Mouse (Mus musculus): ENCODE results near the gene Stbd1. TPM values are rescaled to one million over a fixed set of nuclear protein-coding genes. Genes with fewer than 3 reads are reported as not detected.

Gene Stbd1
- polyA plus RNA-seq, 1 experiment from 2014 or later = 37.0 TPM

DNA sequence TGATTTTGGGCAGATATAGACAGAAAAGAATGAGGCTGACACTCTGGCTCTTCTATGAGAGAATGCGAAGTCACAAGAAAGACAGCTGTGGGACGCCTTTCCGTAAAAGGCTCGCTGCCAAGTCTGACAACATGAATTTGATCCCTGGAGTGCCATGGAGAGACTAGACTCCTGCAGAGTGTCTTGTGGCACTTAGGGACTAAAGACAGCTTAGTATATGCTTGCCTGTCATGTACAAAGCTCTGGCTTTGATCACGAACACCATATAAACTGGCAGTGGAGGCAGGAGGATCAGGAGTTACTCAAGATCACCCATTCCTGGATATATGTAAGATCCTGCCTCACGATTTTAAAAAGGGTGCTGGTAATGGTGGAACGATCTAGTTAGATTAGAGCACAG is 25.1 kb downstream of the Stbd1 start:
- H3K36me3 ChIP-seq (ENCODE audit: control insufficient read depth, insufficient read depth, low read length) = no peaks in the 10 kb centered on the region
- no peak overlapping the region for H3K9ac ChIP-seq (ENCODE audit: low read depth, low read length)
- H3K4me2 ChIP-seq (ENCODE audit: low read depth, low read length) = no peak overlapping the region
- no peaks in the 10 kb centered on the region for H3K4me1 ChIP-seq (ENCODE audit: control insufficient read depth, insufficient read depth, low read length)
- H3K9me3 ChIP-seq (ENCODE audit: control insufficient read depth, low read length) = no peaks in the 10 kb centered on the region
- WGBS = 57% methylated on average over 7 of the region's 7 CpGs
- no peaks in the 10 kb centered on the region for H3K27me3 ChIP-seq (replicated peaks; ENCODE audit: control insufficient read depth, insufficient read depth, low read length)
- H3K27ac ChIP-seq (ENCODE audit: low read length) = no peak overlapping the region
- no peak for ATAC-seq
- no peak overlapping the region for H3K4me3 ChIP-seq (ENCODE audit: low read length)

DNA sequence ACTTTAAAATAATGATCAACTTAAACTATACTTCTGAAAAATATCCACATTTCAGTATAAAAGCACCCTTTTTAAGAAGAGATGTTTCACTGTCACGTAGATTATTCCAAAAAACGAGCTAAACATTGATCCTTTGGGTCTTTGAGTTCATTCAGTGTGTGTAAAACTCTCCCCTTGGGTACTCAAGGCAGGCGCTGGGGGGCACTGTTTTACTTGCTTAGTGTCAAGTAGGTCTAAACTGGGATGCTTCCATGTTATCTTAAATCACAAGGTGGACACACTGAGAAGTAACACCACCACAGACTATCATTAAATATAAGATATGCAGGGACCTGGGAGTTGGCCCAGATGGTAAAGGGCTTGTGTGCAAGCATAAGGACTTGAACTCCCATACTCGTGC is 30.7 kb downstream of the Stbd1 start:
- no peak for ATAC-seq
- H3K36me3 ChIP-seq (ENCODE audit: control insufficient read depth, insufficient read depth, low read length) = no peaks in the 10 kb centered on the region
- H3K27ac ChIP-seq (ENCODE audit: low read length) = no peak overlapping the region
- H3K9me3 ChIP-seq (ENCODE audit: control insufficient read depth, low read length) = no peaks in the 10 kb centered on the region
- H3K4me3 ChIP-seq (ENCODE audit: low read length) = no peak overlapping the region
- H3K4me2 ChIP-seq (ENCODE audit: low read depth, low read length) = no peak overlapping the region
- H3K9ac ChIP-seq (ENCODE audit: low read depth, low read length) = no peak overlapping the region
- 63% methylated on average over 4 of the region's 4 CpGs for WGBS
- H3K4me1 ChIP-seq (ENCODE audit: control insufficient read depth, insufficient read depth, low read length) = no peaks in the 10 kb centered on the region
- H3K27me3 ChIP-seq (replicated peaks; ENCODE audit: control insufficient read depth, insufficient read depth, low read length) = no peaks in the 10 kb centered on the region

DNA sequence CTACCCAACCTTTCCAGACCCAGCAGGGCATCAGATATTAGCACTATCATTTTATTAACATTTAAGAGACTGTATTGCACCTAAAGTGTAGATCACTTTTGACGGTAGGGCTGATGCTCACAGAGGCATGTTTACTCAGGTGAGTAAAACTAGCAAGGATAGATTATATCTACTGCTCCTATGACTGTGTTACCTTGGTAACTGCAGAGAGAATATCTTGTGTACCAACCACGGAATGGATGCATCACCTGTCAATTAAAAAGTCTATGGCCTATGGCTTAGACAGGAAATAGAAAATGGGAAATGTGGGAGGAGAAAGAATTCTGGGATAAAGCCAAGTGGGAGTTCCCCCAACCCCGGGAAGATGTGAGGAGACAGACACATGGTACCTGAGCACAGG is 32.1 kb downstream of the Stbd1 start:
- Histone ChIP-seq H3K4me2 (ENCODE audit: low read depth, low read length) (no peak overlapping the region), H3K36me3 (ENCODE audit: control insufficient read depth, insufficient read depth, low read length) (no peaks in the 10 kb centered on the region), H3K9me3 (ENCODE audit: control insufficient read depth, low read length) (no peaks in the 10 kb centered on the region), H3K4me3 (ENCODE audit: low read length) (no peak overlapping the region), H3K27me3 (replicated peaks; ENCODE audit: control insufficient read depth, insufficient read depth, low read length) (no peaks in the 10 kb centered on the region), H3K4me1 (ENCODE audit: control insufficient read depth, insufficient read depth, low read length) (no peaks in the 10 kb centered on the region), H3K9ac (ENCODE audit: low read depth, low read length) (no peak overlapping the region), H3K27ac (ENCODE audit: low read length) (no peak overlapping the region)
- ATAC-seq = no peak
- WGBS = 65% methylated on average over 3 of the region's 3 CpGs

DNA sequence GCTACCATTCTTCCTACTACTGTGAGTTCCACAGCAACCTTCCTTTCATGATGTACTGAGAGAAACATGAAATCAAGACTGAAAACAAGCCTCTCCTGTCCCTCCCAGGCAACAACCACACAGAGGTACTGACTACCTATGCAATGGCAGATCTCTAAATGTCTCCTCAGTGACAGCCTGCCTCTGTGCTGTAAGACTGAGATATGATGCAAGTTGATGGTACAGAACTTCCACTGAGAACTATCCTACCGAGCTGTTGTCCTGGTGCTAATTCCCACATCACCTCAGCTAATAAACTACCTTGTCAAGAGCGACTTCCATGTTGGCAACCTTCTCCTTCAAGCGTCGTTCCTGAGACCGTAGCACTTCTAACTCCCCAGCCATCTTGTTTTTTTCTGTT is 33.0 kb downstream of the Stbd1 start:
- WGBS = 87% methylated on average over 5 of the region's 5 CpGs
- no peak overlapping the region for H3K9ac ChIP-seq (ENCODE audit: low read depth, low read length)
- no peak overlapping the region for H3K4me3 ChIP-seq (ENCODE audit: low read length)
- H3K36me3 ChIP-seq (ENCODE audit: control insufficient read depth, insufficient read depth, low read length) = no peaks in the 10 kb centered on the region
- no peaks in the 10 kb centered on the region for H3K27me3 ChIP-seq (replicated peaks; ENCODE audit: control insufficient read depth, insufficient read depth, low read length)
- no peaks in the 10 kb centered on the region for H3K9me3 ChIP-seq (ENCODE audit: control insufficient read depth, low read length)
- no peak for ATAC-seq
- H3K4me1 ChIP-seq (ENCODE audit: control insufficient read depth, insufficient read depth, low read length) = no peaks in the 10 kb centered on the region
- H3K27ac ChIP-seq (ENCODE audit: low read length) = no peak overlapping the region
- no peak overlapping the region for H3K4me2 ChIP-seq (ENCODE audit: low read depth, low read length)

GRCm38 (mm10) chr5:92640861-92641260 is 38.0 kb downstream of the Stbd1 start:
- Histone ChIP-seq H3K9me3 (ENCODE audit: control insufficient read depth, low read length) (no peaks in the 10 kb centered on the region), H3K4me2 (ENCODE audit: low read depth, low read length) (no peak overlapping the region), H3K27ac (ENCODE audit: low read length) (no peak overlapping the region), H3K4me1 (ENCODE audit: control insufficient read depth, insufficient read depth, low read length) (no peaks in the 10 kb centered on the region), H3K36me3 (ENCODE audit: control insufficient read depth, insufficient read depth, low read length) (no peaks in the 10 kb centered on the region), H3K9ac (ENCODE audit: low read depth, low read length) (no peak overlapping the region), H3K27me3 (replicated peaks; ENCODE audit: control insufficient read depth, insufficient read depth, low read length) (no peaks in the 10 kb centered on the region), H3K4me3 (ENCODE audit: low read length) (no peak overlapping the region)
- ATAC-seq = no peak
- WGBS = 89% methylated on average over 3 of the region's 3 CpGs

Other genes with a start within 250 kb of the Stbd1 start
- 39.1 and 53.0 TPM in 2 replicates for gene Nup54, start 167.8 kb upstream of the Stbd1 start, polyA plus RNA-seq (2015; fragmentation: Nextera tagmentation; extraction: Ambion mirVana)
- gene Scarb2, start 96.2 kb upstream of the Stbd1 start, polyA plus RNA-seq (2015; fragmentation: Nextera tagmentation; extraction: Ambion mirVana) = 12.9 and 13.5 TPM in 2 replicates
- 0.18 and 0.29 TPM in 2 replicates for gene Fam47e, start 48.0 kb upstream of the Stbd1 start, polyA plus RNA-seq (2015; fragmentation: Nextera tagmentation; extraction: Ambion mirVana)
- 0.88 and 1.2 TPM in 2 replicates for gene Ccdc158, start 72.2 kb downstream of the Stbd1 start, polyA plus RNA-seq (2015; fragmentation: Nextera tagmentation; extraction: Ambion mirVana)
- 6.0 and 6.4 TPM in 2 replicates for gene Shroom3, start 80.4 kb downstream of the Stbd1 start, polyA plus RNA-seq (2015; fragmentation: Nextera tagmentation; extraction: Ambion mirVana)